Mouse (Mus musculus) spleen, adult 2 months (tissue): Measurements from ENCODE around the gene Dgcr2. TPM values are rescaled to one million over a fixed set of nuclear protein-coding genes. Genes with fewer than 3 reads are reported as not detected.

Source experiments
- DNase-seq, 2 experiments: peaks; one replicate each; pipeline versions ENCODE4 v3.0.0 to v3.0.0-alpha.2; 2012 to 2021; ENCODE audit warnings: low spot score in 2 of 2, low read depth in 1 of 2
- H3K27ac ChIP-seq: fragments of 200-500 bp; 2 replicates; pipeline ENCODE4 v1.5.1; 2012; ENCODE audit warnings: low read length, inconsistent platforms; ENCODE audit not compliant: insufficient read depth
- H3K27me3 ChIP-seq: fragments of 200-500 bp; 2 replicates; pipeline ENCODE4 v1.6.1; 2012; ENCODE audit warnings: mild to moderate bottlenecking, moderate library complexity, low read length, inconsistent platforms; ENCODE audit not compliant: control insufficient read depth, insufficient read depth
- H3K36me3 ChIP-seq: fragments of 200-500 bp; 2 replicates; pipeline ENCODE4 v1.6.1; 2012; ENCODE audit warnings: mild to moderate bottlenecking, low read length, inconsistent platforms; ENCODE audit not compliant: control insufficient read depth, insufficient read depth
- H3K4me1 ChIP-seq: fragments of 200-500 bp; 2 replicates; pipeline ENCODE4 v1.6.1; 2011; ENCODE audit warnings: inconsistent platforms; ENCODE audit not compliant: control insufficient read depth, insufficient read depth, insufficient read length
- H3K4me3 ChIP-seq: fragments of 200-500 bp; 2 replicates; pipeline ENCODE4 v1.5.1; 2011; ENCODE audit warnings: mild to moderate bottlenecking, inconsistent platforms; ENCODE audit not compliant: insufficient read depth, insufficient read length; ENCODE audit errors: extremely low read depth
- CTCF ChIP-seq: fragments of 200-500 bp; IDR thresholded peaks from 2 replicates; pipeline ENCODE4 v1.5.1; 2011; ENCODE audit warnings: mild to moderate bottlenecking, inconsistent platforms; ENCODE audit not compliant: insufficient read depth, insufficient read length, insufficient replicate concordance; ENCODE audit errors: extremely low read depth
- POLR2A ChIP-seq: fragments of 200-500 bp; IDR thresholded peaks from 2 replicates; pipeline ENCODE4 v1.6.1; 2011; ENCODE audit warnings: low read depth, low read length, inconsistent platforms
- WGBS: fragments of 180-500 bp; shearing (Covaris S2); methylation state at CpG from one replicate; pipeline ENCODE4 v1.1.7; 2018; 5-methylcytosine and 5-hydroxymethylcytosine counted together
- polyA plus RNA-seq: library from polyadenylated mRNA; depleted of rRNA; stranded (reverse); fragments of >200 nt; gene quantifications from 2 replicates; pipeline ENCODE4 v1.2.3, GENCODE M21; 2012

Dgcr2 gene
- polyA plus RNA-seq, 1 experiment = 57.7 TPM

DNA sequence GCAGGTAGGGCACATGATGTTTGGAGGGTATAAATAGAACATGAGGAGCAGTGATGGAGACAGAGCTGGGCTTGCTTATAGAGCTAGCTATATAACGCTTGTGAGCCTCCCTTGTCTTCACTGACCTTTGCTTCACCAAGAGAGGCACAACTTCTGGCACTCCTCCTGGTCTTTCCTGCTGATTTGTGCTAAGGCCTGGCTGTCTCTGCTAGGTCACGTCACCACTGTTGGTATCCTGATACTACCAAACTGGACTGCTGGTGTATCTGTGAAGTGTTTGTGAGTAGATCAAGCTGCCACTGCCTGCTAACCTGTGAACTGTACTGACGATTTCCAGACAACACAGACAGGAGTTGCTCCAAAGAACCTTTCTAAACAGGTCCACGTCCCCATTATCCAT, 23.2 kb downstream of the Dgcr2 start:
- Histone ChIP-seq H3K27ac (no peak overlapping the region), H3K27me3 (no peaks in the 10 kb centered on the region), H3K36me3 (peaks cover 8% of the 10 kb centered on the region), H3K4me3 (no peak overlapping the region), H3K4me1 (no peaks in the 10 kb centered on the region)
- TF ChIP-seq CTCF (no peak), POLR2A (no peak)
- no peak for DNase-seq
- WGBS = 97% methylated on average over 4 of the region's 4 CpGs

DNA sequence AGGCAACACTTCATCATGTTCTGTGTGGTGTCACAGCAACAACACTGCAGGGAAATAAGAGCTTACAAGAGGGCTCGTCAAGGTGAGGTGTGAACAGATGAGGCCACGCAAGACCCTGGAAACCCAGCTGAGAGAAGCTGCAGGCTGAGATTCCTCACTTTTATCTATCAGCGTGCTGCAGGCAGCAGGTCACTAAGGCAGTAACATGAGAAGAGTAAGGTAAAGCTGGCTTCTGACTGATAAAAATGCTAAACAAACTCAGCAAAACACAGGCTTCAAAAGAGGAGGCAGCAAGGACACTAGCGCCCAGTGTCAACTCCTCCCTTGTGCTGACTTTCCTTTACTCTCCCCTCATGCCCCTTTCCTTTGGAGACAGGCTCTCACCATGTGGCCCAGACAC, 25.4 kb downstream of the Dgcr2 start:
- Histone ChIP-seq H3K4me3 (no peak overlapping the region), H3K27ac (no peak overlapping the region), H3K36me3 (peaks cover 9% of the 10 kb centered on the region), H3K27me3 (no peaks in the 10 kb centered on the region), H3K4me1 (no peaks in the 10 kb centered on the region)
- TF ChIP-seq POLR2A (no peak), CTCF (no peak)
- no peak for DNase-seq
- WGBS = 89% methylated on average over 4 of the region's 4 CpGs

DNA sequence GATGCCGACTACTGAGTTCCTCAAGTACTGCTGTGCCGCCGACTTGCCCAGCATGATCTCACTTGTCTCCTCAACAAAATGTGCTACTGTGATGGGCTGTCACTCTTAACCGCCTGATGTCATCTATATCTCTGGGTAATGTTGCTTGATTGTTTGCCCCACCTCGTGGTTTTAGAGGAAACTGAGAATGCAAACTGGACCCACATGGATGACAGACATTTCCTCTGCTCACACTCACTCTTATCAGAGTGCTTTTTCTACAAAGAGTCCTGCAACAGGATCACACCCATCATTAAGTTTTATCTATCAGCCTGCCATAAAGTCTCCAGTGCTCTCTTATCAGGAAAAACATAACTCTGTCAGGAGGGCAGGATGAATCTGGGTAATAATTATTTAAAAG, 27.1 kb downstream of the Dgcr2 start:
- Histone ChIP-seq H3K36me3 (peaks cover 10% of the 10 kb centered on the region), H3K4me1 (no peaks in the 10 kb centered on the region), H3K4me3 (no peak overlapping the region), H3K27ac (no peak overlapping the region), H3K27me3 (no peaks in the 10 kb centered on the region)
- TF ChIP-seq POLR2A (no peak), CTCF (no peak)
- no peak for DNase-seq
- WGBS = 79% methylated on average over 5 of the region's 5 CpGs

DNA sequence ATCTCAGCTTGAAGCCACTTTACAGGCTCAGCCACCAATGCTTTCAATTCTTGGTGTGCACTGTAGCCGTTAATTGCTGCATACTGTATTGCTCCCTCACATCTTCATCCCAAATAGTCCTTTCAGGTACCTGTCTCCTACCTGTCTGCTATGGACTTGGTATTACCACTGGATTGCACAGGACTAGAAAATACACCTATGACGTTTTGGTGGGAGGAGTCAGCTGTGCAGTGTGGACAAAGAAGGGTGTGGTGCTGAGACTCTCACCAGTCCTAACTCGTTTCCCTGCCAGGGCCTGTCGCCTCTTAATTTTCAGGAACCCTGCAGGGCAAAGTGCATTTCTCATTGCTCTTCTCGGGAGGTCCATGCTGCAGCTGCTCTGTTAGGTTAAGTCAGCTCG, 32.6 kb downstream of the Dgcr2 start:
- no peak overlapping the region for H3K4me3 ChIP-seq
- no peak for DNase-seq
- H3K36me3 ChIP-seq = peaks cover 3% of the 10 kb centered on the region; the same call in 1 of the 2 replicates
- 77% methylated on average over 6 of the region's 6 CpGs for WGBS
- no peaks in the 10 kb centered on the region for H3K27me3 ChIP-seq
- TF ChIP-seq CTCF = no peak
- TF ChIP-seq POLR2A = no peak
- no peak overlapping the region for H3K27ac ChIP-seq
- H3K4me1 ChIP-seq = no peaks in the 10 kb centered on the region

DNA sequence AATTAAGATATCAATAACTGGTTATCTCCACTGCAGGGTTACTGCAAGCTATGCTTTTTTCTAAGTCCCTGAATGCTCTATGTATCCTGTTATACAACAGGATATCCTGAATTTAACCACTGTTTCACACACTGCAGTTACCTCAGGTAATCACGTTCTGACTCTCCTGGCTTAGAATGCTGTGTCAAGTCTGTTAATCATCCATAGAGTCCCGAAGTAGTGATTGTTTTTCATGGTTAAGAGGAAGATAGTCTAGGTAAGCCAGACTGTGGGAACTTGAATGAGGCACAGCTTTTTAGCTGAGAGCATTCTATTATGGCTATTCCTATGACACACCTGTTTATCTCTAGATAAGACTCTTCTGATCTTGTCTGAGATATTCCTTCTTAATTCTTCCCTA, 33.1 kb downstream of the Dgcr2 start:
- Histone ChIP-seq H3K4me3 (no peak overlapping the region), H3K4me1 (no peaks in the 10 kb centered on the region), H3K36me3 (peaks cover 4% of the 10 kb centered on the region; the same call in 1 of the 2 replicates), H3K27me3 (no peaks in the 10 kb centered on the region), H3K27ac (no peak overlapping the region)
- no peak for DNase-seq
- 30% methylated on average over 2 of the region's 2 CpGs for WGBS
- TF ChIP-seq POLR2A (no peak), CTCF (no peak)

DNA sequence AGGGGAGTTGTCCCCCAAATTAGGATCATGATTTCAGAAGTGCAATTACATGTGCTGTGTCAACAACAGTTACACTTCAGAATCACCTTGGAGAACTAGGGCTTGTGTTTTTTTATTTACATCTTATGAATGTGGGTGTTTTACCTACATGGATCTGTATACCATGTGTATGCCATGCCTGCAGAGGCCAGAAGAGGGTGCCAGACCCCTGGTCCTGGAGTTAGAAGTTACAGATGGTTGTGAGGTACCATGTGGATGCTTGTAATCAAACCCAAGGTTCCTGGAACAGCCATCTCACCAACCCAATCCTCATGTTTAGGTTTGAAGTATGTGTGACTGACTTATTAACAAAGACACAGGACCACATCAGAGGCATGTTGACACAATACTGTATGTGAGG, 39.8 kb downstream of the Dgcr2 start:
- H3K27ac ChIP-seq = no peak overlapping the region
- no peak for TF ChIP-seq CTCF
- TF ChIP-seq POLR2A = no peak
- H3K36me3 ChIP-seq = peaks cover 38% of the 10 kb centered on the region
- H3K4me1 ChIP-seq = no peaks in the 10 kb centered on the region
- no peak overlapping the region for H3K4me3 ChIP-seq
- DNase-seq = no peak
- no peaks in the 10 kb centered on the region for H3K27me3 ChIP-seq

DNA sequence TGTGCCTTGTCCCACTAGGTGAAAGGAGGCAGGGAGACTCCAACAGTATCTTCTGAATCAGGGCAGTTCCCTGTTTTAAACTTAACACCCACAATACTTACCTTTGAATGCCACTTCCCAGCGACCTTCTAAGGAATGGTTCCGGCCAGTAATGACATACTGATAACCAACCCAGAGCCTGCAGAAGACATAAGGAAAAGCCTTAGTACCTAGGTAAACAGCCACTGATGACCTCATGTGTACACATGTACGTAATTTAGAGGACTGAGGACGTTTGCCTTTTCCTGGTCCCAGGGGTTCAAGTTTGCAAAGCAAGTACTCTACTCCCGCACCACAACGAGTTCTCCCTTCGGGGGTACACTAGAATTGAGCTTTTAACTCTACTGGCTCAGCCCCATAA, 41.2 kb downstream of the Dgcr2 start:
- Histone ChIP-seq H3K4me1 (no peaks in the 10 kb centered on the region), H3K27me3 (no peaks in the 10 kb centered on the region), H3K27ac (no peak overlapping the region), H3K36me3 (peaks cover 38% of the 10 kb centered on the region), H3K4me3 (no peak overlapping the region)
- DNase-seq = no peak
- 94% methylated on average over 7 of the region's 7 CpGs for WGBS
- TF ChIP-seq CTCF (no peak), POLR2A (no peak)
